Mouse (Mus musculus): ENCODE results near the gene Wwc1.
"Not testable (repeated sequence)": the region's sequence is repeated elsewhere in the genome, so short reads cannot be mapped to it uniquely, and the experiment has no call there.

The Wwc1 gene

GRCm38 (mm10) chr11:35837156-35838126 is 142.9 kb downstream of the Wwc1 start:
- no peak for DNase-seq (ENCODE audit: low spot score)

GRCm38 (mm10) chr11:35834022-35834760 is 146.1 kb downstream of the Wwc1 start, which contains the start of gene Rars:
TSS of gene Rars (minus strand) at chr11:35834506.
- DNase-seq (ENCODE audit: low spot score), result peak; percentile 93

DNA sequence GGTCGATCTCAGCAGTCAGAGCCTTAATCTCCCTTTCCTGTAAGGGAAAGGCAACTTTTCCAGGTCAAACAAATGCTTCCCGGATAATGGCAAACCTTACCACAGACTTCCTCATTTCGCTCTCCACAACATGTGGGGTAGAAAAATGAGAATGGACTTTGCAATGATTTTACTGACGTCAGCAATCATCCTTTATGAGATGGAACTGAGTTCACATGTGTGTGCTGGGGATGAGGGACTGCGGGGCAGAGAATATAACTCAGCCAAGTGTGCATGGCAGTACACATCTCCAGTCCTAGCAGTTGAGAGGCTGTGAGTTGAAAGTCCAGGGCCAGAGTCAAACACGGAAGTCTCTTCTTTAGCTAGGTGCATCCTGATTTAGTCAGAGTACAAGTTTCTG is 147.1 kb downstream of the Wwc1 start:
- DNase-seq (ENCODE audit: low spot score), result no peak

GRCm38 (mm10) chr11:35832139-35832538 is 148.2 kb downstream of the Wwc1 start:
- no peak for DNase-seq (ENCODE audit: low spot score)

DNA sequence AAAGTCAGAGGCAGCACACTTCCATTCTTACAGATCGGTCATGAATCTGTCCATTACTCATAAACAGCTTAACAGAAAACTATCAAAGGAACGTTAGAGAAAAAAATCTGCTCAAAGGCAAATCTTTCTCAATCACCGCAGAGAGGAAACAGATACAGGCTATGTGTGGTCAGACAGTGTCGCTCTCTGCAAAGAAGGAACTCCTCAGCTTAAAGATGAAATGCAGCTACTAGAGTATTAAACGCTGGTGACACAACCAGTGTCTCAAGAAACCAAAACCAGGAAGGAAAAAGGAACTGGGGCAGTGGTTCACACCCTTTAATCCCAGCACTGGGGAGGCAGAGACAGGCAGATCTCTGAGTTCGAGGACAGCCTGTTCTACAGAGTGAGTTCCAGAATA is 152.6 kb downstream of the Wwc1 start:
- DNase-seq (ENCODE audit: low spot score), result no peak

DNA sequence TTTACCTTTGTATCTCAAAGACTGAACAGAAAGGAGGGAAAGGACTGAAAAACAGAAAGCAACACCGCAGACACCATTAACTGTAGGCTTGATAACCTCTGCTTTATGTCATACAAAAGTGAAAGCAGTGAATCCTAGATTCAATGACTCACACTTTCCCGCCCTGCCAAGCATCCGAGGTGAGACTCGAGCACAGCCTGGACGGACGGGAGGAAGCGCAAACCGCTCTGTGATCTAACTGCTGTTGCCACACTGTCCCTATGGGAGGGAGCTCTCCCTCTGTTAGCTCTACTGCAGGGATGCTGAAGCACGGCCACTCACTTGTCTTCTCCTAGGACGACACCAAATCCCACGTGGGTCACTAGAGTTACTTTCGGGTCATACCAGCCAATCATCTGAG is 164.0 kb downstream of the Wwc1 start:
- no peak for DNase-seq (ENCODE audit: low spot score)

- DNase-seq (ENCODE audit: low spot score), result no peak
Observed at GRCm38 (mm10) chr11:35811458-35811857, 168.9 kb downstream of the Wwc1 start.

GRCm38 (mm10) chr11:35801332-35801731 is 179.0 kb downstream of the Wwc1 start:
- no peak for DNase-seq (ENCODE audit: low spot score)

GRCm38 (mm10) chr11:35798874-35799273 is 181.5 kb downstream of the Wwc1 start, which contains the start of gene Fbll1:
TSS of gene Fbll1 (minus strand) at chr11:35798884.
- peak; percentile 17 for DNase-seq (ENCODE audit: low spot score)

DNA sequence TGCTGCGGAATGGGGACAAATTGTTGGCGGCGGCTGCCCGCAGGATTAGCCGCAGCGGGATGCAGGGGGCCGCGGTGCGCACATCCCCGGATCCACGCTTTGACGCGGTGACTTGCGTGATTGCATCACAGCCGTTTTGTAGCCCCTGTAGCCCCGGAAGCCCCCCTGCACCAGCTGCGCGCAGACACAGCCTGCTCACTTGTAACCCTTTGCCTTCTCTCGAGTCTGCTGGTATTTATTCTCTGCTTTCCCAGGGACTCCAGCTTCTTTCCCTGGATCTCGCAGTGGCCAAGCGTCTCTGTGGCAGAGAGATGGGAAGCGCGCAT is 181.9 kb downstream of the Wwc1 start:
- DNase-seq (ENCODE audit: low spot score), result no peak

- DNase-seq (ENCODE audit: low spot score), result no peak
Observed at GRCm38 (mm10) chr11:35797751-35798494, 182.4 kb downstream of the Wwc1 start.

DNA sequence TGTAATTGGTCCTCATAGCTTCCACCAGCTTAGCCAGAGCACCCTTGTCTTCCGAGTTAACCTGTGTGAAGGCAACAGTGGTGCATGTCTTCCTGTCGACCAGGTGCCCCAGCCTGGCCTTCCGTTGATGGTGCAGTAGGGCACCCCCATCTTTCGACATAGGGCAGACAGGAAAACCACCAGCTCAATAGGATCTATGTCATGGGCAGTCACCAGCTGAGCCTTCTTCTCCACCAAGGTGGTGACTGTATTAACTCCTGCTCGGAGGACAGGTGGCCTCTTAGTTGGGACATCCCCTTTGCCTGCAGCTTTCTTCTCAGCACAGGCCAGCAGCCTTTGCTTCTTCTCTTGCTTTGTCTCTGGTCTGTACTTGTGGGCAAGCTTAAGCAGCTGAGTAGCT is 187.5 kb downstream of the Wwc1 start:
- DNase-seq (ENCODE audit: low spot score), result not testable (repeated sequence)

DNA sequence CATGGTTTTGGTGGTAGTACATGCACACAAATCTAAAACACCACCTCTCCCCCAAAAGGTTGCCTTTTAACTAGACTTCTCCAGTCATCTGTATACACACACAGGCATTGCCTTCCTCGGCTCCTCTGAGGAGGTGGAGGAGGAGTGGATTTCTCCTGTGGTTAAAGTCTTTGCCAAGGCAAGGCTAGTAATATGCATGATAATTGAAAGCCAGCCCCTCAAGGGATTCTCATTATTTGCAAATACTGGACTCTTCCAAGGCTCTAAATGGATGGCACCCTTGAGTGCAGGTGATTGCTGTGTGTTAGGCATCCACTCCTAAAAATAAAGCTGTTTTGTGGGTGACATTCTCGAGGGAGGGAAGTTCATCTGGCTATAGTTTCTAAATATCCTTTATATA is 191.9 kb downstream of the Wwc1 start:
- no peak for DNase-seq (ENCODE audit: low spot score)

All from c-Kit-positive CD71-positive TER-119-positive erythroid progenitor cells, embryonic 14.5 days (primary cell).